In genomic region chr16:76899083-76899482, GRCm38 (mm10) we compare ENCODE assay signal across 8 mouse cellular contexts.
DNase-seq lines count a peak whose midpoint lies in the region; ATAC-seq and TF ChIP-seq lines count a peak whose summit lies in the region.

No protein-coding gene starts in this region.

- WGBS in embryonic facial prominence, embryonic 14.5 days: 11% methylated on average over 7 of the region's 7 CpGs

- H3K27ac ChIP-seq in layer of hippocampus, adult 2 months: no peak overlapping the region
- H3K27ac ChIP-seq in ES-E14 (ENCODE audit: insufficient read depth, low read depth, low read length, poor library complexity, severe bottlenecking): no peak overlapping the region
- no peak overlapping the region for H3K27ac ChIP-seq in embryonic facial prominence, embryonic 14.5 days (replicated peaks; ENCODE audit: low read depth, low read length)

- no peaks in the 10 kb centered on the region for H3K27me3 ChIP-seq in embryonic facial prominence, embryonic 14.5 days (replicated peaks; ENCODE audit: control insufficient read depth, insufficient read depth, low read length)

- H3K4me1 ChIP-seq in ES-E14 (ENCODE audit: control insufficient read depth in 2 of 2, insufficient read depth in 2 of 2, low read length in 2 of 2, poor library complexity in 1 of 2): no peaks in the 10 kb centered on the region
- H3K4me1 ChIP-seq in embryonic facial prominence, embryonic 14.5 days (ENCODE audit: control insufficient read depth, insufficient read depth, low read length): no peaks in the 10 kb centered on the region

- in situ Hi-C loops in ES-E14 (cut with MboI; ENCODE audit: low sequenced_read_pairs in 2 of 2, unreplicated experiment in 2 of 2): no loop called here

- no peaks in the 10 kb centered on the region for H3K36me3 ChIP-seq in ES-E14 (ENCODE audit: control insufficient read depth, insufficient read depth, low read length, poor library complexity, severe bottlenecking)
- H3K36me3 ChIP-seq in embryonic facial prominence, embryonic 14.5 days (ENCODE audit: control insufficient read depth, insufficient read depth, low read length): no peaks in the 10 kb centered on the region

- no peak for ATAC-seq in embryonic facial prominence, embryonic 14.5 days (ENCODE audit: low read depth)

- H3K9ac ChIP-seq in ES-E14 (ENCODE audit: insufficient read depth, low read depth, low read length, poor library complexity, severe bottlenecking): no peak overlapping the region
- no peak overlapping the region for H3K9ac ChIP-seq in embryonic facial prominence, embryonic 14.5 days (ENCODE audit: low read depth, low read length)

- H3K4me2 ChIP-seq in embryonic facial prominence, embryonic 14.5 days (ENCODE audit: low read depth, low read length): no peak overlapping the region

- H3K4me3 ChIP-seq in layer of hippocampus, adult 2 months: 0 out of 2 replicates have a peak overlapping the region, but pooled peaks have one; percentile 17
- H3K4me3 ChIP-seq in ES-E14 (ENCODE audit: insufficient read depth in 1 of 2, low read depth in 1 of 2, low read length in 2 of 2, poor library complexity in 1 of 2, severe bottlenecking in 1 of 2): no peak overlapping the region
- peak overlapping the region; percentile 8; the same call in 1 of the 2 replicates for H3K4me3 ChIP-seq in embryonic facial prominence, embryonic 14.5 days (ENCODE audit: low read depth, low read length)

- peak; percentile 51 for DNase-seq in adrenal gland, postnatal 14 days
- DNase-seq in adrenal gland, adult 8-10 months: no peak
- no peak for DNase-seq in layer of hippocampus, adult 2 months (ENCODE audit: low spot score in 2 of 2)
- DNase-seq in layer of hippocampus, adult 11-12 months (ENCODE audit: low spot score): no peak
- peak; percentile 43 for DNase-seq in ES-E14 (ENCODE audit: low read depth, low spot score)
- no peak for DNase-seq in embryonic facial prominence, embryonic 14.5 days (ENCODE audit: low spot score)
- peak; percentile 63 for DNase-seq in mesoderm, embryonic 11.5 days (ENCODE audit: low read depth, low spot score)
- no peak for DNase-seq in yolk sac, embryonic 10.5 days (ENCODE audit: low spot score)

- H3K9me3 ChIP-seq in ES-E14 (ENCODE audit: control insufficient read depth, insufficient read depth, low read depth, low read length): no peaks in the 10 kb centered on the region
- H3K9me3 ChIP-seq in embryonic facial prominence, embryonic 14.5 days (ENCODE audit: control insufficient read depth, low read length): no peaks in the 10 kb centered on the region

- TF ChIP-seq CTCF in layer of hippocampus, adult 2 months (conservative IDR thresholded peaks at IDR 0.05): peak; percentile 87

TF ChIP-seq in ES-E14, 5 proteins besides CTCF, POLR2A, EP300 and RAD21:
- TF ChIP-seq MAFK (IDR thresholded peaks at IDR 0.05; ENCODE audit: insufficient read depth, low read depth, low read length): no peak
- peak; percentile 49; the same call in 1 of the 2 replicates for TF ChIP-seq ZC3H11A (IDR thresholded peaks at IDR 0.05; ENCODE audit: borderline replicate concordance, low read depth, low read length)

Comparison
In these comparisons a context has a peak if more than half of its experiments do, and no peak if none do; other contexts are left out.
1. DNase-seq: peak in adrenal gland, postnatal 14 days (single experiment), ES-E14 (single experiment) and mesoderm, embryonic 11.5 days (single experiment); none in adrenal gland, adult 8-10 months (single experiment), layer of hippocampus, adult 2 months (0 of 2), layer of hippocampus, adult 11-12 months (single experiment), embryonic facial prominence, embryonic 14.5 days (single experiment) and yolk sac, embryonic 10.5 days (single experiment).
2. H3K4me3 ChIP-seq: peak in layer of hippocampus, adult 2 months (single experiment) and embryonic facial prominence, embryonic 14.5 days (single experiment); none in ES-E14 (0 of 2).